Mouse (Mus musculus): ENCODE data around the gene Nsun2.

DNA sequence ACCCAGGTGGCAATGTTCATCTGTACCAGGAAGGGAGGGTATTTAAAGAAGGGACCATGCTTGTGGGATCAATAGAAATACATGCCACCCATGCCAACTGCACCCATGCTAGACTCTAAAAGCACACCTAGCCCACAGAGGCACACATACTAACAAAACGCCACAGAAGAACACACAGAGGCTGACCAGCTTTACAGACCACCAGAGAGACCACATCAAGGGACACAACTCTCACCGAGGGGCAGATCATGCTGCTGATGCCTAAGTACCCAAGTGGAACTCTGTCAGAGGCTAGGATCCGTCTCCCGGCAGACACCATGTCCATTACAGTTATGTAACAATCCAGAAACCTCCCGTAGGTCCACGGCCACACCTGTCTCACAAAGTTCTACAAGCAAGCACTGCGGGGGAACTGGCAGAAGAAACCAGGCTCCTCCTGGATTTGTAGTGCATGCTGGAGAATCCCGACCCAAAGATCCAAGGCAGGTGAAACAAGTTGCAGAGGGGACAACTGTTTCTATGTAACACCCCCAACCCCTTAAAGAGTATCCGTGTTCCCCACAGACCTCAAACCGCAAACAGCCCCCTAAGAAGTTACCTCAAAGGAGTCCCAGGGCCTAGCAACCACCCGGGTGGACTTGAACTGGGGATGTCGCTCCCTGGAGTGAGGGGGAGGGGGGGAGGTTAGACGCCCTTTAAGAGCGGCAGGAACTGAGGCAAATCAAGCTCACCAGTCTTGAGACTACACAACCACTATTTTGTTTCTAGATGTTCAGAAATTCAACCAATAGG lies 1.2 kb upstream of the Nsun2 start:
- no peak for TF ChIP-seq CTCF (IDR thresholded peaks at IDR 0.05; ENCODE audit: insufficient read depth, low read length)
- TF ChIP-seq POLR2A (IDR thresholded peaks at IDR 0.05; ENCODE audit: borderline replicate concordance, extremely low read depth, low read depth, low read length), result no peak

Measured in lung, adult 2 months (tissue).